Mouse (Mus musculus) activated CD4-positive, CD25-positive, alpha-beta regulatory T cell, adult 4 months (primary cell): ENCODE results near the gene Rbm12b1. TPM values are rescaled to one million over a fixed set of nuclear protein-coding genes. Genes with fewer than 3 reads are reported as not detected.
"Not testable (repeated sequence)": the region's sequence is repeated elsewhere in the genome, so short reads cannot be mapped to it uniquely, and the experiment has no call there.

Experiments
- ATAC-seq: one replicate; pipeline ENCODE4 v1.8.0; 2017
- polyA plus RNA-seq, 2 experiments: library from polyadenylated mRNA; unstranded; fragments of 100-300 nt; shearing (Covaris generic); gene quantifications; one replicate each; pipeline ENCODE4 v1.2.1; 2017

Rbm12b1 gene
- polyA plus RNA-seq = 10 to 100 TPM in 1 of 2 experiments, 1 to 10 TPM in 1; 6.9 to 10.9 TPM

DNA sequence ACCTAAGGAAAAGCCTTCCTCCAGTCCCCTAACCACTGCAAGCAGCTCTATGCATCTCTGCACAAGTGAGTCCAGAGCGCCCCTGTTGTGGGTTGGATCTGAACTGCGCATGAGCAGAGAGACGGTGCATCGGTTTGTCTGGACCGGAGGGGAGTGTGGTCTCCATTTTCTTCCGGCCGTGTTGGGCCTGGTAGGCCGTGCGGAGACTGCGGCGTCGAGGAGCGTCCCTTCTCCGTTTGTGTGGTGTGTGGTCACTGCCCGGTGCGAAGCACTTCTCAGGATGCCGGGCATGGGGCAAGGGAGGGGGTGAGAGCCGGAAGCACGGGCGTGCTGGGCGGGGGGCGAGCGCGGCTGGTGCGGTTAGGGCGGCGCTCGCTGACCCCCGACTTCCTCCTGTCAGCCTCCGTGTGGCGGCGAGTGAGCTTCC, at the start of gene Rbm12b1:
TSS of gene Rbm12b1 (plus strand) at position 124 of the 427 bp plus-strand sequence.
- peak; percentile 88 for ATAC-seq

DNA sequence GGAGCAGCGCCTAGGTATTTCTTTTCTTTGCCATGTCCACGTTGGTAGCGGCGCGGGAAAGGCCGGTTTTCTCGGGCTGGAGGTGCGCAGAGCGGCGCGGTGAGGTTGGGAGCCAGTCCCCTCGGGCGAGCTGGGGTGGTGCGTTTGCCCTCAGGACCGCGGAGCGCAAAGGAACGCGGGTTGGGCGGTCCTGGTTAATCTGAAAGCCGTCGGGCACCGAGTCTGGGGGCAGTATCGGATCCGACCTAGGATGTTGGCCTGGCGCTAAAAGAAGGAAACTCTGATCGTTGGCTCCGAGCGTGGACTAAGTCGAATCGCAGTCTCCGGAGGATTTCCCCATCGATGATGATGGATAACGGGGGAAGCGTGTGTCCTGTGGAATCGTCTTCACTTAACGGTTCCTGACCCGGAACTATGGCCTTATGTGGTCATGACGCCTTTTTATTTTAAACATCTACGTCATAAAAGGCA, 563 bp downstream of the Rbm12b1 start:
- peak; percentile 57 for ATAC-seq

DNA sequence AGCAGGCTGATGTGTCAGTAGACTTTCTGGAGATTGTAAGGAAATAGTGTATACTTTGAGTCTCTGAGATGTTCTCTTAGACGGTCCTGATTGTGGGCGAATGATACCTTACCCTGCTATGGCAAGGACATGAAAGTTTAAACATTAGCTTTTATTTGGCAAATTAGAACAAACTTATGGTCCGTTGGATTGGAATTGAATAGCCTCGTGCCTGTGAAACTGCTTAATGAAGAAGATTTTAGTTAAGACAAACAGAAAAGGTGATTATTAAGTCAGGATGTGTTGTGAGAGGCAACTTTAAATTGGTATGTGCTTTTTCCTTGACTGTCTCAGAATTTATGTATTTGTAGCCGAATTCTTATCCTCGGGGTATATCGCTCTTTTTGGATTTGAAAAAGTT, 1.5 kb downstream of the Rbm12b1 start:
- ATAC-seq = not testable (repeated sequence)

DNA sequence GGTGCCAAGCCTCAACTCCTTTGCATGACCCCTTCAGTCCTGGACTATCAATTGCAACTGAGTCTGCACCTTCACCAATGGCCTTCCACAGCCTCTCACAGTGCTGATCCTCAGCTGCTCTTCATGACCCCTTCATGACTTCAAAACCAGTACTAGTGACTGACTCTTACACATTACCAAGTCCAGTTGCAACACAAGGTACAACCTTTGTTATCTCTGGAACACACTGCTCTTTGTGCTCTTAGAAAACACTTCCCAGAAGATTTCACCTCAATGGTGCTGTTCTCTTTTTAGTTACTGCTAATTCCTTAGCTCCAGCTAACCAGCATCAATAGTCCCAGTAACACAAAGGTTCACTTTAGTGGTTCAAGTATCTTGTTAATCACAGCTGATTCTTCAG, 7.6 kb downstream of the Rbm12b1 start:
- no peak for ATAC-seq

DNA sequence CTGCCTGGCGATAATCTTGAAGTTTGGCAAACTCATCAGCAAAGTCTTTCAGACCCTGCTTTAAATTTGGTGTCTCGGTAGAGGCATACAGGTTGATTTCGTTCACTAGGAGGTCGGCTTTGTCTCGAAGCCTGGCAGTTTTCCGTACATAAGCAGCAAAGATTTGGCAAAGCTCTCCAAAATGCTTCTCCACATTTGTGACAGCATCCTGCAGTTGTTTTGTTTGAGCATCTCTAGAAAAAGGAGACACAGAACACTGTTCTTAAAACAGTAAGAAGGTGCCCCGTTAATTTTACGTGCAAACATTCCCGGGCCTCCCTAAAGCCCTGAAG, 30.9 kb downstream of the Rbm12b1 start:
- no peak for ATAC-seq

DNA sequence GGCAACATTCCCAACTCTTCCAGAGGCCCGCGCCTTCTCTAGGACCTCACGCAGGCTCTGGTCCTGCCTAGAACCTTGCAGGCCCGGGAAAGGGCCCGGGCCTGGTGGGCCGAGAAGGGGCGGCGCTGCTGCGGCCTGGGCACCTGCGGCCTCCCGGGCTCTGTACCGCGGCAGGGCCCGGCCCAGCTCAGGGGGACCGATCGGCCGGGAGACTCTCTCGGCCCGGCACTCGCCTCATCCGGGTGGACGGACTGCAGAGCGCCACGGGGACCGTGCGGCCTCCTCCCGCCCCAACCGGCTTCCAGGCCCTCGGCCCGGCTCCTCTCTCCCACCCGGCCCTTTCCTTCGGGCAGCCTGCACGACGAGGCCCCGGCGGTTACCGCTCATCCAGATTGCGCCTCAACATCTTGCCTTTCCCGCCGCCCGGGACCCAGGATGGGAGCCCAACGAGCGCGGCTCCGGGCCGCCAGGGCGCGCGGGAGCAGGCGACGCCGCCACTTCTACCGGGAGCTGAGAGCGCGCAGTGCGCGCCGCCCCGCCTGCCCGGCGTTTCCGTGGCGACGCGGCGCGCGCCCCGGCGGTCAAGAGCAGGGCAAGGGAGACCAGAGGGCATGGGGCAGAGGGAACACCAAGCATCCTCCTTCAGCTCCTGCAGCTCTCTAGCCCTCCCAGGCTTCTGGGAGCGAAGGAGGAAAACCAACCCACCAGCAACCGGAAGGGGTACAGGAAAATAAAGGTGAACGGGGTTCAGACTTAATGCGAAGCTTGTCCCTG, 31.4 kb downstream of the Rbm12b1 start, which contains the start of gene Fam92a:
TSS of gene Fam92a (minus strand) at position 698 of the 774 bp plus-strand sequence.
- peak; percentile 67 for ATAC-seq

DNA sequence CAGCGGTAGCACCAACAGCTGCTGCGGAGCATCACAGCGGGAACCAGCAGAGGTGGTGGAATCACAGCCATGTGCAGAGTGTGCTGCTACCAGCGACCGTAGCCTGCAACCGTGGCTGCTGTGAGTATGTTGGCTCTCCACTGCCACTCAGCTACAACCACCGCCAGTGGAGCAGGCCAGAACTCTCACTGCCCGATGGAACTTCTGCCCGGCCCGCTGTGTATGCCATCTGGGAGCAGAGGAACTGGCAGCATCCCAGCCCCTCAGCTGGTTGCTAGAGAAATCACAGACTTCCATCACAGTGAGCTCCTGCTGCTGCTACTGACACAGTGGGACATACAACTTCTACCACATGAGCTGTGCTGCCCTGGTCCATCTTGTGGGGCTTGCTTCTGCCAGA, 38.9 kb downstream of the Rbm12b1 start:
- ATAC-seq = no peak

Other genes with a start within 250 kb of the Rbm12b1 start
- not detected for gene Gm10604, start 159.0 kb upstream of the Rbm12b1 start, polyA plus RNA-seq
- gene Rbm12b2, start 50.8 kb upstream of the Rbm12b1 start, polyA plus RNA-seq = 10 to 100 TPM; 12.2 to 14.9 TPM
- 10 to 100 TPM; 29.5 to 34.1 TPM for gene Fam92a, start 31.8 kb downstream of the Rbm12b1 start, polyA plus RNA-seq